Mouse (Mus musculus): ENCODE measurements around the gene Ankrd13d. TPM values are rescaled to one million over a fixed set of nuclear protein-coding genes. Genes with fewer than 3 reads are reported as not detected.
A peak's percentile ranks its signal among the peaks of the same experiment; 100 is the strongest.

The Ankrd13d gene
- polyA plus RNA-seq, 2 experiments: 11.5 to 25.2 TPM

GRCm38 (mm10) chr19:4222165-4222564, 60.8 kb downstream of the Ankrd13d start:
- Histone ChIP-seq H3K9me3 (ENCODE audit: control insufficient read depth, low read length) (no peaks in the 10 kb centered on the region), H3K27me3 (ENCODE audit: control insufficient read depth, insufficient read depth, low read length) (no peaks in the 10 kb centered on the region), H3K4me2 (replicated peaks; ENCODE audit: low read depth, low read length, severe bottlenecking) (no peak overlapping the region), H3K36me3 (ENCODE audit: control insufficient read depth, insufficient read depth, low read length) (peaks cover 14% of the 10 kb centered on the region), H3K4me1 (ENCODE audit: control insufficient read depth, insufficient read depth, low read length) (peaks cover 26% of the 10 kb centered on the region), H3K27ac (replicated peaks; ENCODE audit: low read depth, low read length) (no peak overlapping the region; the same call in 1 of the 2 replicates), H3K9ac (ENCODE audit: low read depth, low read length, severe bottlenecking) (no peak overlapping the region), H3K4me3 (replicated peaks; ENCODE audit: low read length) (no peak overlapping the region)
- no peak for TF ChIP-seq POLR2A (IDR thresholded peaks at IDR 0.05; ENCODE audit: borderline replicate concordance, extremely low read depth, insufficient read depth, insufficient read length)
- ATAC-seq (ENCODE audit: low FRiP score, low read depth): no peak
- DNase-seq (ENCODE audit: low spot score): no peak
- 74% methylated on average over 9 of the region's 11 CpGs for WGBS

GRCm38 (mm10) chr19:4220957-4221743, 61.8 kb downstream of the Ankrd13d start:
- H3K27me3 ChIP-seq (ENCODE audit: control insufficient read depth, insufficient read depth, low read length): no peaks in the 10 kb centered on the region
- peaks cover 36% of the 10 kb centered on the region for H3K4me1 ChIP-seq (ENCODE audit: control insufficient read depth, insufficient read depth, low read length)
- DNase-seq (ENCODE audit: low spot score): no peak
- H3K9ac ChIP-seq (ENCODE audit: low read depth, low read length, severe bottlenecking): no peak overlapping the region; the same call in 1 of the 2 replicates
- WGBS: 35% methylated on average over 14 of the region's 14 CpGs
- TF ChIP-seq POLR2A (IDR thresholded peaks at IDR 0.05; ENCODE audit: borderline replicate concordance, extremely low read depth, insufficient read depth, insufficient read length): no peak
- no peak overlapping the region for H3K27ac ChIP-seq (replicated peaks; ENCODE audit: low read depth, low read length)
- no peak for ATAC-seq (ENCODE audit: low FRiP score, low read depth)
- no peaks in the 10 kb centered on the region for H3K9me3 ChIP-seq (ENCODE audit: control insufficient read depth, low read length)
- no peak overlapping the region for H3K4me3 ChIP-seq (replicated peaks; ENCODE audit: low read length)
- H3K36me3 ChIP-seq (ENCODE audit: control insufficient read depth, insufficient read depth, low read length): peaks cover 14% of the 10 kb centered on the region
- no peak overlapping the region for H3K4me2 ChIP-seq (replicated peaks; ENCODE audit: low read depth, low read length, severe bottlenecking)

GRCm38 (mm10) chr19:4220416-4220815, 62.5 kb downstream of the Ankrd13d start:
- no peak overlapping the region for H3K4me3 ChIP-seq (replicated peaks; ENCODE audit: low read length)
- no peaks in the 10 kb centered on the region for H3K9me3 ChIP-seq (ENCODE audit: control insufficient read depth, low read length)
- H3K4me1 ChIP-seq (ENCODE audit: control insufficient read depth, insufficient read depth, low read length): peaks cover 40% of the 10 kb centered on the region
- 29% methylated on average over 4 of the region's 4 CpGs for WGBS
- DNase-seq (ENCODE audit: low spot score) (no peak), ATAC-seq (ENCODE audit: low FRiP score, low read depth) (no peak)
- H3K36me3 ChIP-seq (ENCODE audit: control insufficient read depth, insufficient read depth, low read length): peaks cover 14% of the 10 kb centered on the region
- no peak overlapping the region for H3K27ac ChIP-seq (replicated peaks; ENCODE audit: low read depth, low read length)
- H3K4me2 ChIP-seq (replicated peaks; ENCODE audit: low read depth, low read length, severe bottlenecking): no peak overlapping the region
- H3K9ac ChIP-seq (ENCODE audit: low read depth, low read length, severe bottlenecking): peak overlapping the region; percentile 25; the same call in 1 of the 2 replicates
- no peaks in the 10 kb centered on the region for H3K27me3 ChIP-seq (ENCODE audit: control insufficient read depth, insufficient read depth, low read length)
- no peak for TF ChIP-seq POLR2A (IDR thresholded peaks at IDR 0.05; ENCODE audit: borderline replicate concordance, extremely low read depth, insufficient read depth, insufficient read length)

Small RNA genes lying within 50 kb of the gene (microRNA-seq; reads per million reads assigned to microRNA genes)
- gene Mir6985: not detected

Other genes starting within 250 kb of the Ankrd13d start
- 291 and 325 TPM in 2 replicates for gene Gstp1, start 245.2 kb downstream of the Ankrd13d start, polyA plus RNA-seq (2012; rRNA removed)
- 508 and 540 TPM in 2 replicates for gene Gstp1, start 245.2 kb downstream of the Ankrd13d start, polyA plus RNA-seq (2014; fragmentation: Nextera tagmentation; extraction: Ambion mirVana)
- gene Gstp2, start 237.1 kb downstream of the Ankrd13d start, polyA plus RNA-seq (2012; rRNA removed): 10.7 and 10.8 TPM in 2 replicates
- 0.87 and 1.7 TPM in 2 replicates for gene Gstp2, start 237.1 kb downstream of the Ankrd13d start, polyA plus RNA-seq (2014; fragmentation: Nextera tagmentation; extraction: Ambion mirVana)
- 0.63 and 0.69 TPM in 2 replicates for gene Gstp3, start 223.6 kb downstream of the Ankrd13d start, polyA plus RNA-seq (2012; rRNA removed)
- 0.41 and 0.47 TPM in 2 replicates for gene Gstp3, start 223.6 kb downstream of the Ankrd13d start, polyA plus RNA-seq (2014; fragmentation: Nextera tagmentation; extraction: Ambion mirVana)
- not detected in 2 replicates for gene Cabp2, start 201.6 kb downstream of the Ankrd13d start, polyA plus RNA-seq (2012; rRNA removed)
- gene Cabp2, start 201.6 kb downstream of the Ankrd13d start, polyA plus RNA-seq (2014; fragmentation: Nextera tagmentation; extraction: Ambion mirVana): not detected in 2 replicates
- 45.2 and 52.1 TPM in 2 replicates for gene Cdk2ap2, start 186.0 kb downstream of the Ankrd13d start, polyA plus RNA-seq (2012; rRNA removed)
- gene Cdk2ap2, start 186.0 kb downstream of the Ankrd13d start, polyA plus RNA-seq (2014; fragmentation: Nextera tagmentation; extraction: Ambion mirVana): 67.0 and 67.6 TPM in 2 replicates
- 16.2 and 20.8 TPM in 2 replicates for gene Pitpnm1, start 183.1 kb downstream of the Ankrd13d start, polyA plus RNA-seq (2012; rRNA removed)
- 4.5 and 6.7 TPM in 2 replicates for gene Pitpnm1, start 183.1 kb downstream of the Ankrd13d start, polyA plus RNA-seq (2014; fragmentation: Nextera tagmentation; extraction: Ambion mirVana)
- 96.0 and 119 TPM in 2 replicates for gene Aip, start 157.3 kb downstream of the Ankrd13d start, polyA plus RNA-seq (2012; rRNA removed)
- gene Aip, start 157.3 kb downstream of the Ankrd13d start, polyA plus RNA-seq (2014; fragmentation: Nextera tagmentation; extraction: Ambion mirVana): 86.4 and 95.7 TPM in 2 replicates
- gene Gpr152, start 143.3 kb downstream of the Ankrd13d start, polyA plus RNA-seq (2012; rRNA removed): 0.01 and 0.05 TPM in 2 replicates
- not detected in 2 replicates for gene Gpr152, start 143.3 kb downstream of the Ankrd13d start, polyA plus RNA-seq (2014; fragmentation: Nextera tagmentation; extraction: Ambion mirVana)
- gene Cabp4, start 139.1 kb downstream of the Ankrd13d start, polyA plus RNA-seq (2012; rRNA removed): 0.05 and 0.06 TPM in 2 replicates
- 0.10 TPM in 2 replicates for gene Cabp4, start 139.1 kb downstream of the Ankrd13d start, polyA plus RNA-seq (2014; fragmentation: Nextera tagmentation; extraction: Ambion mirVana)
- gene Coro1b, start 134.5 kb downstream of the Ankrd13d start, polyA plus RNA-seq (2012; rRNA removed): 229 and 261 TPM in 2 replicates
- gene Coro1b, start 134.5 kb downstream of the Ankrd13d start, polyA plus RNA-seq (2014; fragmentation: Nextera tagmentation; extraction: Ambion mirVana): 148 and 153 TPM in 2 replicates
- gene Ptprcap, start 129.5 kb downstream of the Ankrd13d start, polyA plus RNA-seq (2012; rRNA removed): 7.0 and 8.9 TPM in 2 replicates
- gene Ptprcap, start 129.5 kb downstream of the Ankrd13d start, polyA plus RNA-seq (2014; fragmentation: Nextera tagmentation; extraction: Ambion mirVana): 7.8 and 8.9 TPM in 2 replicates
- gene Rps6kb2, start 119.8 kb downstream of the Ankrd13d start, polyA plus RNA-seq (2012; rRNA removed): 76.4 and 85.1 TPM in 2 replicates
- 43.0 and 47.2 TPM in 2 replicates for gene Rps6kb2, start 119.8 kb downstream of the Ankrd13d start, polyA plus RNA-seq (2014; fragmentation: Nextera tagmentation; extraction: Ambion mirVana)
- 2.6 and 5.6 TPM in 2 replicates for gene Carns1, start 107.7 kb downstream of the Ankrd13d start, polyA plus RNA-seq (2012; rRNA removed)
- 1.4 and 1.8 TPM in 2 replicates for gene Carns1, start 107.7 kb downstream of the Ankrd13d start, polyA plus RNA-seq (2014; fragmentation: Nextera tagmentation; extraction: Ambion mirVana)
- 4.5 and 5.8 TPM in 2 replicates for gene Tbc1d10c, start 91.9 kb downstream of the Ankrd13d start, polyA plus RNA-seq (2012; rRNA removed)
- 3.5 and 3.9 TPM in 2 replicates for gene Tbc1d10c, start 91.9 kb downstream of the Ankrd13d start, polyA plus RNA-seq (2014; fragmentation: Nextera tagmentation; extraction: Ambion mirVana)
- 490 and 517 TPM in 2 replicates for gene Ppp1ca, start 91.1 kb downstream of the Ankrd13d start, polyA plus RNA-seq (2012; rRNA removed)
- gene Ppp1ca, start 91.1 kb downstream of the Ankrd13d start, polyA plus RNA-seq (2014; fragmentation: Nextera tagmentation; extraction: Ambion mirVana): 794 and 821 TPM in 2 replicates
- gene Rad9a, start 81.5 kb downstream of the Ankrd13d start, polyA plus RNA-seq (2012; rRNA removed): 57.5 and 75.5 TPM in 2 replicates
- gene Rad9a, start 81.5 kb downstream of the Ankrd13d start, polyA plus RNA-seq (2014; fragmentation: Nextera tagmentation; extraction: Ambion mirVana): 33.3 and 38.0 TPM in 2 replicates
- gene Clcf1, start 68.9 kb downstream of the Ankrd13d start, polyA plus RNA-seq (2012; rRNA removed): 42.8 and 61.2 TPM in 2 replicates
- gene Clcf1, start 68.9 kb downstream of the Ankrd13d start, polyA plus RNA-seq (2014; fragmentation: Nextera tagmentation; extraction: Ambion mirVana): 7.7 and 8.7 TPM in 2 replicates
- gene AC109138.7, start 68.8 kb downstream of the Ankrd13d start, polyA plus RNA-seq (2012; rRNA removed): 0.83 and 1.0 TPM in 2 replicates
- gene AC109138.7, start 68.8 kb downstream of the Ankrd13d start, polyA plus RNA-seq (2014; fragmentation: Nextera tagmentation; extraction: Ambion mirVana): not detected in 2 replicates
- 48.0 and 50.7 TPM in 2 replicates for gene Pold4, start 51.2 kb downstream of the Ankrd13d start, polyA plus RNA-seq (2012; rRNA removed)
- 26.5 and 28.4 TPM in 2 replicates for gene Pold4, start 51.2 kb downstream of the Ankrd13d start, polyA plus RNA-seq (2014; fragmentation: Nextera tagmentation; extraction: Ambion mirVana)
- 57.5 and 65.5 TPM in 2 replicates for gene Ssh3, start 14.0 kb downstream of the Ankrd13d start, polyA plus RNA-seq (2012; rRNA removed)
- gene Ssh3, start 14.0 kb downstream of the Ankrd13d start, polyA plus RNA-seq (2014; fragmentation: Nextera tagmentation; extraction: Ambion mirVana): 21.2 and 22.3 TPM in 2 replicates
- gene Grk2, start 23.1 kb upstream of the Ankrd13d start, polyA plus RNA-seq (2012; rRNA removed): 83.6 and 92.1 TPM in 2 replicates
- gene Grk2, start 23.1 kb upstream of the Ankrd13d start, polyA plus RNA-seq (2014; fragmentation: Nextera tagmentation; extraction: Ambion mirVana): 22.3 and 22.9 TPM in 2 replicates
- gene Kdm2a, start 115.1 kb upstream of the Ankrd13d start, polyA plus RNA-seq (2012; rRNA removed): 99.7 and 126 TPM in 2 replicates
- 54.4 and 59.8 TPM in 2 replicates for gene Kdm2a, start 115.1 kb upstream of the Ankrd13d start, polyA plus RNA-seq (2014; fragmentation: Nextera tagmentation; extraction: Ambion mirVana)
- 33.8 and 36.6 TPM in 2 replicates for gene Rhod, start 156.3 kb upstream of the Ankrd13d start, polyA plus RNA-seq (2012; rRNA removed)
- 44.2 and 51.0 TPM in 2 replicates for gene Rhod, start 156.3 kb upstream of the Ankrd13d start, polyA plus RNA-seq (2014; fragmentation: Nextera tagmentation; extraction: Ambion mirVana)
- gene Syt12, start 194.3 kb upstream of the Ankrd13d start, polyA plus RNA-seq (2012; rRNA removed): 0.41 and 0.50 TPM in 2 replicates
- 0.21 and 0.39 TPM in 2 replicates for gene Syt12, start 194.3 kb upstream of the Ankrd13d start, polyA plus RNA-seq (2014; fragmentation: Nextera tagmentation; extraction: Ambion mirVana)
- gene 2010003K11Rik, start 215.4 kb upstream of the Ankrd13d start, polyA plus RNA-seq (2012; rRNA removed): not detected in 2 replicates
- not detected in 2 replicates for gene 2010003K11Rik, start 215.4 kb upstream of the Ankrd13d start, polyA plus RNA-seq (2014; fragmentation: Nextera tagmentation; extraction: Ambion mirVana)
- gene Pcx, start 227.3 kb upstream of the Ankrd13d start, polyA plus RNA-seq (2012; rRNA removed): 11.8 and 14.8 TPM in 2 replicates
- gene Pcx, start 227.3 kb upstream of the Ankrd13d start, polyA plus RNA-seq (2014; fragmentation: Nextera tagmentation; extraction: Ambion mirVana): 14.8 and 17.6 TPM in 2 replicates

All from limb, embryonic 14.5 days (tissue).